Mouse (Mus musculus): ENCODE measurements at regions not wholly inside any gene's neighbourhood (a gene's known extent, or its start where the extent isn't known, plus 50 kb on each side); places are given as distances from the start of the nearest gene placed in this dataset.

GRCm38 (mm10) chr12:26733822-26734557, 265.0 kb downstream of the Cmpk2 start:
- H3K9ac ChIP-seq (replicated peaks; ENCODE audit: low read length), result no peak overlapping the region
- 33% methylated on average over 4 of the region's 4 CpGs for WGBS
- no peaks in the 10 kb centered on the region; the same call in 1 of the 2 replicates for H3K4me1 ChIP-seq (ENCODE audit: control insufficient read depth, insufficient read depth, low read length)
- H3K4me3 ChIP-seq (ENCODE audit: low read depth, low read length), result no peak overlapping the region
- DNase-seq (ENCODE audit: low spot score) (peak; percentile 84), ATAC-seq (replicated peaks; ENCODE audit: insufficient number of reproducible peaks, low FRiP score, low TSS enrichment, low read depth) (peak; percentile 34; the same call in 1 of the 2 replicates)
- no peak overlapping the region for H3K27ac ChIP-seq (replicated peaks; ENCODE audit: low read depth, low read length)
- H3K27me3 ChIP-seq (ENCODE audit: control insufficient read depth, insufficient read depth, low read length), result no peaks in the 10 kb centered on the region
- H3K9me3 ChIP-seq (replicated peaks; ENCODE audit: control insufficient read depth, low read length), result no peaks in the 10 kb centered on the region
- no peak overlapping the region for H3K4me2 ChIP-seq (ENCODE audit: low read depth, low read length)
- H3K36me3 ChIP-seq (replicated peaks; ENCODE audit: control insufficient read depth, insufficient read depth, low read depth, low read length), result no peaks in the 10 kb centered on the region

GRCm38 (mm10) chr12:26723399-26723798, 254.4 kb downstream of the Cmpk2 start:
- Histone ChIP-seq H3K36me3 (replicated peaks; ENCODE audit: control insufficient read depth, insufficient read depth, low read depth, low read length) (no peaks in the 10 kb centered on the region), H3K4me1 (ENCODE audit: control insufficient read depth, insufficient read depth, low read length) (no peaks in the 10 kb centered on the region), H3K4me2 (ENCODE audit: low read depth, low read length) (no peak overlapping the region), H3K9ac (replicated peaks; ENCODE audit: low read length) (no peak overlapping the region), H3K27ac (replicated peaks; ENCODE audit: low read depth, low read length) (no peak overlapping the region), H3K9me3 (replicated peaks; ENCODE audit: control insufficient read depth, low read length) (no peaks in the 10 kb centered on the region), H3K27me3 (ENCODE audit: control insufficient read depth, insufficient read depth, low read length) (no peaks in the 10 kb centered on the region), H3K4me3 (ENCODE audit: low read depth, low read length) (no peak overlapping the region)
- ATAC-seq (replicated peaks; ENCODE audit: insufficient number of reproducible peaks, low FRiP score, low TSS enrichment, low read depth) (no peak), DNase-seq (ENCODE audit: low spot score) (no peak)
- 36% methylated on average over 1 of the region's 1 CpGs for WGBS

- Histone ChIP-seq H3K27ac (replicated peaks; ENCODE audit: low read depth, low read length) (no peak overlapping the region), H3K4me3 (ENCODE audit: low read depth, low read length) (no peak overlapping the region), H3K4me1 (ENCODE audit: control insufficient read depth, insufficient read depth, low read length) (no peaks in the 10 kb centered on the region), H3K9ac (replicated peaks; ENCODE audit: low read length) (no peak overlapping the region), H3K4me2 (ENCODE audit: low read depth, low read length) (no peak overlapping the region), H3K36me3 (replicated peaks; ENCODE audit: control insufficient read depth, insufficient read depth, low read depth, low read length) (no peaks in the 10 kb centered on the region), H3K27me3 (ENCODE audit: control insufficient read depth, insufficient read depth, low read length) (no peaks in the 10 kb centered on the region), H3K9me3 (replicated peaks; ENCODE audit: control insufficient read depth, low read length) (no peaks in the 10 kb centered on the region)
- WGBS, result 79% methylated on average over 1 of the region's 1 CpGs
- no peak for DNase-seq (ENCODE audit: low spot score)
- no peak for ATAC-seq (replicated peaks; ENCODE audit: insufficient number of reproducible peaks, low FRiP score, low TSS enrichment, low read depth)
These were observed 229.8 kb downstream of the Cmpk2 start for GRCm38 (mm10) chr12:26698838-26699237.

GRCm38 (mm10) chr12:26688048-26688447, 219.0 kb downstream of the Cmpk2 start:
- Histone ChIP-seq H3K36me3 (replicated peaks; ENCODE audit: control insufficient read depth, insufficient read depth, low read depth, low read length) (no peaks in the 10 kb centered on the region), H3K4me2 (ENCODE audit: low read depth, low read length) (no peak overlapping the region), H3K27ac (replicated peaks; ENCODE audit: low read depth, low read length) (no peak overlapping the region), H3K9me3 (replicated peaks; ENCODE audit: control insufficient read depth, low read length) (no peaks in the 10 kb centered on the region), H3K4me1 (ENCODE audit: control insufficient read depth, insufficient read depth, low read length) (no peaks in the 10 kb centered on the region), H3K4me3 (ENCODE audit: low read depth, low read length) (no peak overlapping the region), H3K27me3 (ENCODE audit: control insufficient read depth, insufficient read depth, low read length) (no peaks in the 10 kb centered on the region), H3K9ac (replicated peaks; ENCODE audit: low read length) (no peak overlapping the region)
- WGBS, result 83% methylated on average over 4 of the region's 4 CpGs
- ATAC-seq (replicated peaks; ENCODE audit: insufficient number of reproducible peaks, low FRiP score, low TSS enrichment, low read depth) (no peak), DNase-seq (ENCODE audit: low spot score) (no peak)

GRCm38 (mm10) chr12:26680568-26680947, 211.6 kb downstream of the Cmpk2 start:
- no peak for ATAC-seq (replicated peaks; ENCODE audit: insufficient number of reproducible peaks, low FRiP score, low TSS enrichment, low read depth)

GRCm38 (mm10) chr12:26679887-26680567, 211.0 kb downstream of the Cmpk2 start:
- Histone ChIP-seq H3K27me3 (ENCODE audit: control insufficient read depth, insufficient read depth, low read length) (no peaks in the 10 kb centered on the region), H3K4me3 (ENCODE audit: low read depth, low read length) (no peak overlapping the region), H3K27ac (replicated peaks; ENCODE audit: low read depth, low read length) (peak overlapping the region; percentile 11; the same call in 1 of the 2 replicates), H3K36me3 (replicated peaks; ENCODE audit: control insufficient read depth, insufficient read depth, low read depth, low read length) (no peaks in the 10 kb centered on the region), H3K9me3 (replicated peaks; ENCODE audit: control insufficient read depth, low read length) (no peaks in the 10 kb centered on the region), H3K9ac (replicated peaks; ENCODE audit: low read length) (no peak overlapping the region), H3K4me2 (ENCODE audit: low read depth, low read length) (no peak overlapping the region), H3K4me1 (ENCODE audit: control insufficient read depth, insufficient read depth, low read length) (no peaks in the 10 kb centered on the region)
- DNase-seq (ENCODE audit: low spot score) (no peak), ATAC-seq (replicated peaks; ENCODE audit: insufficient number of reproducible peaks, low FRiP score, low TSS enrichment, low read depth) (no peak)
- WGBS, result 71% methylated on average over 9 of the region's 9 CpGs

More at GRCm38 (mm10) chr12:26680568-26680947, 211.6 kb downstream of the Cmpk2 start:
- Histone ChIP-seq H3K27me3 (ENCODE audit: control insufficient read depth, insufficient read depth, low read length) (no peaks in the 10 kb centered on the region), H3K4me1 (ENCODE audit: control insufficient read depth, insufficient read depth, low read length) (no peaks in the 10 kb centered on the region), H3K4me2 (ENCODE audit: low read depth, low read length) (no peak overlapping the region), H3K36me3 (replicated peaks; ENCODE audit: control insufficient read depth, insufficient read depth, low read depth, low read length) (no peaks in the 10 kb centered on the region), H3K9ac (replicated peaks; ENCODE audit: low read length) (no peak overlapping the region), H3K27ac (replicated peaks; ENCODE audit: low read depth, low read length) (no peak overlapping the region), H3K4me3 (ENCODE audit: low read depth, low read length) (no peak overlapping the region), H3K9me3 (replicated peaks; ENCODE audit: control insufficient read depth, low read length) (no peaks in the 10 kb centered on the region)
- no peak for DNase-seq (ENCODE audit: low spot score)
- WGBS, result 82% methylated on average over 3 of the region's 3 CpGs

GRCm38 (mm10) chr12:26665466-26665865, 196.5 kb downstream of the Cmpk2 start:
- no peak overlapping the region for H3K4me3 ChIP-seq (ENCODE audit: low read depth, low read length)
- no peaks in the 10 kb centered on the region for H3K36me3 ChIP-seq (replicated peaks; ENCODE audit: control insufficient read depth, insufficient read depth, low read depth, low read length)
- H3K27me3 ChIP-seq (ENCODE audit: control insufficient read depth, insufficient read depth, low read length), result no peaks in the 10 kb centered on the region
- H3K4me2 ChIP-seq (ENCODE audit: low read depth, low read length), result no peak overlapping the region
- DNase-seq (ENCODE audit: low spot score) (no peak), ATAC-seq (replicated peaks; ENCODE audit: insufficient number of reproducible peaks, low FRiP score, low TSS enrichment, low read depth) (no peak)
- no peak overlapping the region for H3K9ac ChIP-seq (replicated peaks; ENCODE audit: low read length)
- no peaks in the 10 kb centered on the region for H3K4me1 ChIP-seq (ENCODE audit: control insufficient read depth, insufficient read depth, low read length)
- H3K27ac ChIP-seq (replicated peaks; ENCODE audit: low read depth, low read length), result no peak overlapping the region
- H3K9me3 ChIP-seq (replicated peaks; ENCODE audit: control insufficient read depth, low read length), result no peaks in the 10 kb centered on the region
- 86% methylated on average over 4 of the region's 4 CpGs for WGBS

- no peak for DNase-seq (ENCODE audit: low spot score)
- no peak overlapping the region for H3K9ac ChIP-seq (replicated peaks; ENCODE audit: low read length)
- no peak overlapping the region for H3K4me2 ChIP-seq (ENCODE audit: low read depth, low read length)
- no peaks in the 10 kb centered on the region for H3K4me1 ChIP-seq (ENCODE audit: control insufficient read depth, insufficient read depth, low read length)
- H3K9me3 ChIP-seq (replicated peaks; ENCODE audit: control insufficient read depth, low read length), result no peaks in the 10 kb centered on the region
- no peaks in the 10 kb centered on the region for H3K27me3 ChIP-seq (ENCODE audit: control insufficient read depth, insufficient read depth, low read length)
- ATAC-seq (replicated peaks; ENCODE audit: insufficient number of reproducible peaks, low FRiP score, low TSS enrichment, low read depth), result no peak
- 71% methylated on average over 2 of the region's 2 CpGs for WGBS
- H3K27ac ChIP-seq (replicated peaks; ENCODE audit: low read depth, low read length), result no peak overlapping the region
- no peak overlapping the region for H3K4me3 ChIP-seq (ENCODE audit: low read depth, low read length)
- no peaks in the 10 kb centered on the region for H3K36me3 ChIP-seq (replicated peaks; ENCODE audit: control insufficient read depth, insufficient read depth, low read depth, low read length)
These were observed 185.2 kb downstream of the Cmpk2 start for GRCm38 (mm10) chr12:26654251-26654650.
